Comparison of ENCODE assay signal across 12 mouse cellular contexts in genomic region chr10:120416628-120417027, GRCm38 (mm10). TPM values are rescaled to one million over a fixed set of nuclear protein-coding genes. Genes with fewer than 3 reads are reported as not detected.
A peak's percentile ranks its signal among the peaks of the same experiment; 100 is the strongest.
DNase-seq lines count a peak whose midpoint lies in the region; ATAC-seq and TF ChIP-seq lines count a peak whose summit lies in the region.
"Had no signal": no experiment of that assay in that cellular context is flagged by ENCODE, and none has a peak within 500 bp of the region (broad histone marks: within the 10 kb centered on the region; RNA-seq: fewer than 3 reads in every experiment).

No protein-coding gene starts in this region.

- peaks cover 61% of the 10 kb centered on the region for H3K4me1 ChIP-seq in intestine, embryonic 14.5 days (replicated peaks; ENCODE audit: control insufficient read depth, insufficient read depth, low read length)
- peaks cover 12% of the 10 kb centered on the region for H3K4me1 ChIP-seq in intestine, postnatal 0 days (replicated peaks; ENCODE audit: control insufficient read depth, insufficient read depth, low read length)
- peaks cover 39% of the 10 kb centered on the region for H3K4me1 ChIP-seq in neural tube, embryonic 11.5 days (ENCODE audit: control insufficient read depth, insufficient read depth, low read length)
- H3K4me1 ChIP-seq in hindbrain, embryonic 15.5 days (replicated peaks) = peaks cover 35% of the 10 kb centered on the region
- peaks cover 26% of the 10 kb centered on the region for H3K4me1 ChIP-seq in stomach, embryonic 15.5 days

- no peak overlapping the region for H3K4me3 ChIP-seq in intestine, embryonic 14.5 days (ENCODE audit: low read depth, low read length)
- H3K4me3 ChIP-seq in intestine, postnatal 0 days (ENCODE audit: low read depth, low read length) = no peak overlapping the region
- no peak overlapping the region for H3K4me3 ChIP-seq in neural tube, embryonic 11.5 days (ENCODE audit: low read depth, low read length)
- H3K4me3 ChIP-seq in hindbrain, embryonic 15.5 days = no peak overlapping the region
- no peak overlapping the region for H3K4me3 ChIP-seq in stomach, embryonic 15.5 days (replicated peaks)
- H3K4me3 ChIP-seq: left cerebral cortex, adult 2 months had no signal

- H3K27ac ChIP-seq in intestine, embryonic 14.5 days (ENCODE audit: low read depth) = peak overlapping the region; percentile 83; the same call in 1 of the 2 replicates
- H3K27ac ChIP-seq in intestine, postnatal 0 days (ENCODE audit: low read depth, low read length) = no peak overlapping the region
- peak overlapping the region; percentile 85 for H3K27ac ChIP-seq in neural tube, embryonic 11.5 days (ENCODE audit: low read depth, low read length)
- 0 out of 2 replicates have a peak overlapping the region, but pooled peaks have one; percentile 7 for H3K27ac ChIP-seq in hindbrain, embryonic 15.5 days (replicated peaks)
- peak overlapping the region; percentile 71 for H3K27ac ChIP-seq in stomach, embryonic 15.5 days
- H3K27ac ChIP-seq: left cerebral cortex, adult 2 months had no signal

- peaks cover 46% of the 10 kb centered on the region for H3K36me3 ChIP-seq in intestine, embryonic 14.5 days (ENCODE audit: control insufficient read depth, insufficient read depth, low read length)
- H3K36me3 ChIP-seq in intestine, postnatal 0 days (ENCODE audit: control insufficient read depth, insufficient read depth) = no peaks in the 10 kb centered on the region
- H3K36me3 ChIP-seq in neural tube, embryonic 11.5 days (ENCODE audit: control insufficient read depth, insufficient read depth, low read length) = no peaks in the 10 kb centered on the region
- H3K36me3 ChIP-seq in hindbrain, embryonic 15.5 days = no peaks in the 10 kb centered on the region
- H3K36me3 ChIP-seq in stomach, embryonic 15.5 days = no peaks in the 10 kb centered on the region

- TF ChIP-seq CTCF in intestine, postnatal 0 days (IDR thresholded peaks at IDR 0.05; ENCODE audit: low read depth) = no peak

- no peaks in the 10 kb centered on the region for H3K27me3 ChIP-seq in intestine, embryonic 14.5 days (replicated peaks; ENCODE audit: control insufficient read depth, insufficient read depth, low read length)
- H3K27me3 ChIP-seq in intestine, postnatal 0 days (replicated peaks; ENCODE audit: control insufficient read depth, insufficient read depth, low read length) = no peaks in the 10 kb centered on the region; the same call in 1 of the 2 replicates
- H3K27me3 ChIP-seq in neural tube, embryonic 11.5 days (ENCODE audit: control insufficient read depth, insufficient read depth, low read length) = no peaks in the 10 kb centered on the region
- H3K27me3 ChIP-seq in hindbrain, embryonic 15.5 days = no peaks in the 10 kb centered on the region
- H3K27me3 ChIP-seq in stomach, embryonic 15.5 days (replicated peaks) = no peaks in the 10 kb centered on the region

- H3K9me3 ChIP-seq in intestine, embryonic 14.5 days (ENCODE audit: control insufficient read depth, low read length) = no peaks in the 10 kb centered on the region
- H3K9me3 ChIP-seq in intestine, postnatal 0 days (ENCODE audit: control insufficient read depth) = no peaks in the 10 kb centered on the region
- H3K9me3 ChIP-seq in neural tube, embryonic 11.5 days (ENCODE audit: control insufficient read depth, low read length) = no peaks in the 10 kb centered on the region
- H3K9me3 ChIP-seq in hindbrain, embryonic 15.5 days = no peaks in the 10 kb centered on the region
- H3K9me3 ChIP-seq in stomach, embryonic 15.5 days = no peaks in the 10 kb centered on the region

- H3K4me2 ChIP-seq in intestine, embryonic 14.5 days (ENCODE audit: low read length) = no peak overlapping the region
- H3K4me2 ChIP-seq in intestine, postnatal 0 days (replicated peaks; ENCODE audit: low read depth) = no peak overlapping the region
- H3K4me2 ChIP-seq in neural tube, embryonic 11.5 days (ENCODE audit: low read depth) = no peak overlapping the region
- no peak overlapping the region for H3K4me2 ChIP-seq in hindbrain, embryonic 15.5 days
- H3K4me2 ChIP-seq in stomach, embryonic 15.5 days = no peak overlapping the region

- no peak overlapping the region for H3K9ac ChIP-seq in intestine, embryonic 14.5 days (ENCODE audit: low read length)
- H3K9ac ChIP-seq in intestine, postnatal 0 days (ENCODE audit: low read depth, low read length) = no peak overlapping the region
- no peak overlapping the region for H3K9ac ChIP-seq in neural tube, embryonic 11.5 days (ENCODE audit: low read length)
- no peak overlapping the region for H3K9ac ChIP-seq in hindbrain, embryonic 15.5 days
- H3K9ac ChIP-seq in stomach, embryonic 15.5 days = no peak overlapping the region

- DNase-seq in intestine, embryonic 14.5 days (ENCODE audit: low spot score) = peak; percentile 50
- DNase-seq in neural tube, embryonic 11.5 days (ENCODE audit: low spot score) = no peak
- no peak for DNase-seq in neural tube, embryonic 10.5 days (ENCODE audit: extremely low spot score, low spot score)
- DNase-seq in cerebellum, adult 18-20 months = no peak
- DNase-seq in right cerebral cortex, postnatal 4 days = no peak
- DNase-seq: adrenal gland, postnatal 10 days; cerebellum, adult 11 months; kidney, postnatal 25 days had no signal

- 72% methylated on average over 12 of the region's 12 CpGs for WGBS in intestine, embryonic 14.5 days
- WGBS in intestine, postnatal 0 days = 68% methylated on average over 12 of the region's 12 CpGs
- WGBS in neural tube, embryonic 11.5 days = 65% methylated on average over 12 of the region's 12 CpGs
- 45% methylated on average over 12 of the region's 12 CpGs for WGBS in hindbrain, embryonic 15.5 days
- 64% methylated on average over 12 of the region's 12 CpGs for WGBS in stomach, embryonic 15.5 days

- no peak for ATAC-seq in intestine, embryonic 14.5 days (replicated peaks; ENCODE audit: low FRiP score, low TSS enrichment, low read depth)
- ATAC-seq in intestine, postnatal 0 days = no peak
- no peak for ATAC-seq in neural tube, embryonic 11.5 days (ENCODE audit: insufficient read depth, low FRiP score, low TSS enrichment)
- no peak for ATAC-seq in hindbrain, embryonic 15.5 days (ENCODE audit: low FRiP score, low read depth)
- ATAC-seq in stomach, embryonic 15.5 days (ENCODE audit: insufficient read depth, low FRiP score, low read depth) = no peak

RNA-seq across cellular contexts. Expression of gene Hmga2, which starts 59.6 kb away (rescaled TPM):
- polyA plus RNA-seq in intestine, embryonic 14.5 days (2014; fragmentation: Nextera tagmentation; extraction: Ambion mirVana) = 61.0 and 68.0 TPM in 2 replicates
- polyA plus RNA-seq in intestine, postnatal 0 days (2015; fragmentation: Nextera tagmentation; extraction: Ambion mirVana) = 4.3 TPM in 2 replicates
- polyA plus RNA-seq in neural tube, embryonic 11.5 days (2014; fragmentation: Nextera tagmentation; extraction: Ambion mirVana) = 49.7 and 65.5 TPM in 2 replicates
- polyA plus RNA-seq in hindbrain, embryonic 15.5 days (2015; fragmentation: Nextera tagmentation; extraction: Ambion mirVana) = 2.2 and 2.6 TPM in 2 replicates
- polyA plus RNA-seq in stomach, embryonic 15.5 days (2015; fragmentation: Nextera tagmentation; extraction: Ambion mirVana) = 29.3 TPM in 2 replicates
